Mouse (Mus musculus) E14TG2a.4 (cell line): Measurements from ENCODE around the gene Trp53i13.

Experiments
- CTCF ChIP-seq: conservative IDR thresholded peaks from 2 replicates; pipeline ENCODE4 v1.5.1; 2014; ENCODE audit warnings: low read length
- NANOG ChIP-seq: IDR thresholded peaks from 2 replicates; pipeline ENCODE4 v1.6.1; 2014; ENCODE audit warnings: borderline replicate concordance, low read length, mixed read lengths

DNA sequence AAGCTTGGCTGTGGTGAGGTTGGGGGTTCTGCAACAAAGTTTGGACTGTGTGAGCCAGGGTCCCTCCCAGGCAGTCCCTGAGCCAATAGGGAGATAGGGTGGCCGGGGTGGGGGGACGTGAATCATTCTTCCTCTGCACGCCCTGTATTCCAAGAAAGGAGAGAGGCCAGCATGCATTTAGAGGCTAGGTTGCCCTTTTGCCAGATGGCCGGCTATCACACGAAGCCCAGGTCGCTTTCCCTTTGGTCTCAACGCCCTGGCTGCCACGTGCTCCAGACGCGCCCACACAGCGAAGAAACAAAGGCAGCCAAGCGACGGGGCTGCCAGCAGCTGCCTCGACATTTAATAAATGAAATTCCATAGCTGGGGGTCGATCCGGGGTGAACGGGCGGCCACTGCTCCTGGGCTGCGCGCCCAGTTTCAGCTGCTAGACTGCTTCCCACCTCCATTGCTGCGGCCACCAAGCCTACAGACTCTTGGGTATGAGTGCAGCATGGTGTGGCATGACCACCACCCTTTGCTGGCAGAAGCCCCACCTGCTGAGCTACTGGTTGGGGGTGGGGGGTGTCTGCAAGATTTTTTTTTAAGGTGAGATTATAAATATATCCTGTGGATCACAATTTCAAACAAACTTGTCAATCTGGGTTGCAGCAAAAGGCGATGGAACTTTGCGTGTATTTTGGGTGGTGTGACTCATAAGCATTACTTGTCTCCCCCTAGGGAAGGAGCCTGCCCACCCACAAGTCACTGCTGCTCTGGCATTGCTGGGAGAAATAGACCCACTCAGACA lies 24.1 kb downstream of the Trp53i13 start:
- no peak for TF ChIP-seq CTCF
- TF ChIP-seq NANOG, result no peak
